Mouse (Mus musculus) gastrocnemius, postnatal 4 days (tissue): ENCODE data around the gene Vill. TPM values are rescaled to one million over a fixed set of nuclear protein-coding genes. Genes with fewer than 3 reads are reported as not detected.
A peak's percentile ranks its signal among the peaks of the same experiment; 100 is the strongest.

Experiments
- DNase-seq, 2 experiments: peaks; one replicate each; pipeline ENCODE4 v3.0.0; 2021 to 2022; ENCODE audit warnings: low spot score in 2 of 2, mixed read lengths in 2 of 2
- total RNA-seq, 2 experiments: library from RNA; stranded (reverse); gene quantifications; 2 replicates each; pipeline ENCODE4 v1.2.3; 2021

The Vill gene
- total RNA-seq, 2 experiments from 2014 or later = 0.86 to 1.7 TPM

GRCm38 (mm10) chr9:119034069-119034468 lies 18.5 kb upstream of the Vill start:
- no peak for DNase-seq

- DNase-seq = no peak
These were observed 17.6 kb upstream of the Vill start for GRCm38 (mm10) chr9:119034676-119035665.

- DNase-seq = peak; percentile 38 to 58
These were observed 16.7 kb upstream of the Vill start for GRCm38 (mm10) chr9:119035836-119036235.

- DNase-seq = no peak
These were observed 15.4 kb upstream of the Vill start for GRCm38 (mm10) chr9:119037076-119037730.

GRCm38 (mm10) chr9:119038574-119038973 lies 14.0 kb upstream of the Vill start:
- no peak for DNase-seq

- no peak for DNase-seq
These were observed 12.3 kb upstream of the Vill start for GRCm38 (mm10) chr9:119040101-119040775.

DNA sequence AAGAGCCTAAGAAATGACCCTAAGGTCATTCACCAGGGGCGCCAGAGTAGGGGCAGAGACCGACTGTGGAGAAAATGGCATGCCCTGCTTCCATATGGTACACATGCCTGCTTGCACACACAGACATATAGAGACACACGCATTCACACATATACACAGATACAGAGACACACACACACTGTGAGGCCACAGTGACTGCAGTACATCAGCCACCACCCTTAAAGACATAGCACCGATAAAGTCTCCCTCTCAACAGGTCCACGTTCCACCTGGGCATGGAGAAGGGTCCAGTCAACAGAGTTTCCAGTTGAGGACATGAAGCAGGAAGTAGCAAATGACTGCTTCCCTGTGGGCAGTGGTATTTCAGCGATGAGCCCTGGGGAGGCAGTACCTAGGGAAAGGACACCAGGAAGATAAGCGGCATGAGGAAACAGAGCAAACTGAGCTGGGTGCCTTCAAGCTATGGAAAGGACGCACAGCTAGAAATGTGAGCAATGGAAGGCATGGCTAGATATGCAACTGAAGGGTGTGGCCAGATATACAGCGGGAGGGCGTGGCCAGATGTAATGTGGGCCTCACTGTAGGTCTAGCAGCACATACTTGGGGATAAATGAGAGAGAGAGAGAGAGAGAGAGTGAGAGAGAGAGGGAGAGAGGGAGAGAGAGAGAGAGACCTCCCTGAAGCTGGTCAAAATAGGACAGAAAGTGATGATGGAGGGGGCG lies 4.2 kb upstream of the Vill start:
- DNase-seq = no peak

GRCm38 (mm10) chr9:119051158-119051557 lies 1.4 kb upstream of the Vill start:
- no peak for DNase-seq

GRCm38 (mm10) chr9:119053964-119054576 lies 1.5 kb downstream of the Vill start:
- DNase-seq = no peak

- DNase-seq = no peak
These were observed 2.8 kb downstream of the Vill start for GRCm38 (mm10) chr9:119055336-119055735.

- DNase-seq = no peak
These were observed 5.7 kb downstream of the Vill start for GRCm38 (mm10) chr9:119058245-119058644.

GRCm38 (mm10) chr9:119060701-119061100 lies 8.1 kb downstream of the Vill start:
- no peak for DNase-seq

- DNase-seq = no peak
These were observed 10.6 kb downstream of the Vill start for GRCm38 (mm10) chr9:119063036-119063644.

DNA sequence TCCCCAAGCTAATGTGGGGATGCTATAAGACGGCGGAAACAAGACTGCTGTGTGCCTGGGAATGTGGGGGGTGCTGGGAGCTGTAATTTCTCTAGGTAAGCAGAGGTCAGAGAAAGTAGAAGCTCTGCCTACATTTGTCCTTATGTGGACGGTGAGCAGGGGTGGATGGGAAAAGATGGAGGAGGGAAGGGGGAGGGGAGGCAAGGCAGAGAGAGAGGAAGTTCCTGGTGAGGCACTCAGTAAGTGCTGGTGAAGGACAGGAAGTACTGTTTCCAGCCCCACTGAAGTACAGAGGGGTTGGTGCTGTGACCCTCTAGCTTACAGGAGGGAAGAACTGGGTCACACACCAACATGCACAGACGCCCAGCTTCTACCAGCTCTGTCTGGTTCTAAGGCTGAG lies 11.7 kb downstream of the Vill start:
- no peak for DNase-seq

GRCm38 (mm10) chr9:119067601-119068000 lies 15.0 kb downstream of the Vill start:
- peak; percentile 56 to 73 for DNase-seq

DNA sequence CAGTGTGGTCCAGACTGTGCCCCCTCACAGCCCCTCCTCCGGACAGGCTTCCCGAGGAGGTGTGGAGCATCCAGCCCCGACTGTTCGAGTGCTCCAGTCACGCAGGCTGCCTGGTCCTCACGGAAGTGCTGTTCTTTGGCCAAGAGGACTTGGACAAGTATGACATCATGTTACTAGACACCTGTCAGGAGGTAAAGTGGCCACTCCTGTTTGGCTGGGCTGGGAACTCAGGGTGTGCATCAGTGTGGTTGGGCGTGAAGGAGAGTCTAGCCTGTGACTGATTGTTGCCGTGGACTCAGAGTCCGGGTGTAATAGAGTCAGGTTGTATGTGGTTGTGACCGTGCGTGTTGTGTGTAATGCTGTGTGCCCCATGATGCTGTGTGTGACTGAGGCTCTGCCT lies 15.7 kb downstream of the Vill start:
- no peak for DNase-seq

- DNase-seq = no peak
These were observed 17.7 kb downstream of the Vill start for GRCm38 (mm10) chr9:119070173-119070825.

GRCm38 (mm10) chr9:119071786-119072185 lies 19.2 kb downstream of the Vill start:
- no peak for DNase-seq

DNA sequence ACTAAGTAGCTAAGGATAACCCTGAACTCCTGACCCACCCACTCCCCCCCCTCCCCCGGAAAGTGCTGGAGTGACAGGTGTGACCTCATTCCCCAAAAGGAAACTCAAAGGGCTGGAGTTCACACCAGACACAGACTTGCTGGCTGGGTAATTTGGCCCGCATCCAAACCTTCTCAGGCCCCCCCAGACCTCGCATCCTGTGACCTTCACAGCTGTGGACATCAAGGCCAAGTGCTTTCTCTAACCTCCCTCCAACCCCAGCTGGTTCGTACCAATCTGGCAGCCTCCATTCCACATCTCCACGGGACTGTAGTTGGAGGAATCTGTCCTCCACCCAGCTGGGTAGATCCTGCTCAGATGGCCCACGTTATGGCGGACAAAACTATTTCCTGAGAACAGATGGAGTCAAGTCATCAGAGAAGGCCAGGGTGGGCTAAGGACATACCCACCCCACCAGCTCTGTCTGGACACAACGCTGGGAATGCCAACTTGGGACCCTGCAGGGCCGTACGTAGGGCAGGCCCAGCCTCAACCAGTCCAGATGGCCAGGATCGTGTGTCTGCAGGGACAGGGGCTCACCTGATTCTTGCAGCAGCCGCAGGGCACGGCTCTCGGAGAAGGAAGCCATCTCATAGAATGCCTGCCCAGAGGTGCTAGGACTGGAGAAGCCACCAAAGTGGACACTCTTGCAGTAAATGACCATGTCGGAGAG lies 20.8 kb downstream of the Vill start:
- DNase-seq = no peak
